Mouse (Mus musculus): Measurements from ENCODE around the gene Sox12. TPM values are rescaled to one million over a fixed set of nuclear protein-coding genes. Genes with fewer than 3 reads are reported as not detected.

Gene Sox12
- total RNA-seq, 1 experiment from 2014 or later: 0.70 TPM

DNA sequence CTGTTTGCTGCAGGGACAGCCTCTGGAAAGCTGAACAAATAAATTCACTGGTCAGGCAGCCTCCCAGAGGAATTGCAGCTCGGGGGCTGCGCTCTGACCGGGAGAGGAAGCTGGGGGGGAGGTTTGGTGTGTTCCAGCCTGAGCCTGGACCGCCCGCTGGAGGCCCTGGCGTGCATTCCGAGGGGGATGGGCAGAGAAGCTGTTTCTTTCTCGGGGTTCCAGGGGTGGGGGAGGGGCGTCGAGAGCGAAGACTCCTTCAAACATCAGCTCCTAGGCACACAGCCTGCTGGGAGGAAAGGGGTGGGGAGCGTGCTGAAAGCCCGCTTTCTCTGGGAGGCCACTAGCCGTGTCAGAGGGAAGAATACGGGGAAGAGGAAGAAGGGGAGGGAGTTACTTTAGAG lies 13.1 kb upstream of the Sox12 start:
- ATAC-seq (ENCODE audit: extremely low read depth, insufficient number of reproducible peaks, low FRiP score, poor library complexity, severe bottlenecking): no peak

DNA sequence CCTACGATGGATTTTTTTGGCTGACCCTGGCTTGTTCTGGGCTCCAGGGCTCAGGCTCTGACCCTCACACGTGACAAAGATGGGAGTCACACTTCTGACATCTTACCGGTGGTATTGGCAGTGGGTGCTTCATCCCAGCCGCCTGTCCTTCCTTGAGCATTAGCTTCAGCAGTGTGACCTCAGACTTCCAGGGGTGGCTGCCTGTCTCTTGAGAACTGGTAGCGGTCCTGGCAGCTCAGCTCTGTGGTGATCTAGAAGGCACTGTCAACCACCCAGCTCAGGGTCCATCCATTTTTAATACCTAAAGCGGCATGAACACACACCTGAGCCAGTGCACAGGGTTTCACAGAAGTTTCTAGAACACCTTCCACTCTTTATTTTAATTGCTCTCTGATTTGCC lies 11.9 kb upstream of the Sox12 start:
- no peak for ATAC-seq (ENCODE audit: extremely low read depth, insufficient number of reproducible peaks, low FRiP score, poor library complexity, severe bottlenecking)

DNA sequence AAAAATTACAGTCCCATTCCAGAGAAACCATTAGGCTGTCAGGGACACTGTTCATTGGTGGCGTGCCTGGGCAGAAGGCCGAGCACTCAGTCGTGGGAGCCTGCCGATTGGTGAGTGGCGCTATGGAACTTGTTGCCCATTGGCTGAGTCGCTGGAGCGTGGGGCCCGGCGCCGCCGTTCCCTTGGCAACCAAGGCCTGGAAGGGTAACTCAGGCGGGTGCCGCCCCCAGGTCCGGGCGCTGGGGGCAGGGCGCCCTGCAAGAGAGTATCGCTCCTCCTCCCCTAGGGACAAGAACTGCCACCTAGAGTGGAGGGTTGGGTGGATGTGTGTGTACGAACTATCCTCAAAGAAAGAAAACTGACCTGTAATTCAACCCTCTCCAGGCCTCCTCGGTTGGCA lies 8.3 kb upstream of the Sox12 start:
- peak; percentile 86 for ATAC-seq (ENCODE audit: extremely low read depth, insufficient number of reproducible peaks, low FRiP score, poor library complexity, severe bottlenecking)

- no peak for ATAC-seq (ENCODE audit: extremely low read depth, insufficient number of reproducible peaks, low FRiP score, poor library complexity, severe bottlenecking)
These were observed 1.3 kb upstream of the Sox12 start for GRCm38 (mm10) chr2:152399122-152399542.

- ATAC-seq (ENCODE audit: extremely low read depth, insufficient number of reproducible peaks, low FRiP score, poor library complexity, severe bottlenecking): peak; percentile 56
These were observed 828 bp upstream of the Sox12 start for GRCm38 (mm10) chr2:152398691-152399090.

DNA sequence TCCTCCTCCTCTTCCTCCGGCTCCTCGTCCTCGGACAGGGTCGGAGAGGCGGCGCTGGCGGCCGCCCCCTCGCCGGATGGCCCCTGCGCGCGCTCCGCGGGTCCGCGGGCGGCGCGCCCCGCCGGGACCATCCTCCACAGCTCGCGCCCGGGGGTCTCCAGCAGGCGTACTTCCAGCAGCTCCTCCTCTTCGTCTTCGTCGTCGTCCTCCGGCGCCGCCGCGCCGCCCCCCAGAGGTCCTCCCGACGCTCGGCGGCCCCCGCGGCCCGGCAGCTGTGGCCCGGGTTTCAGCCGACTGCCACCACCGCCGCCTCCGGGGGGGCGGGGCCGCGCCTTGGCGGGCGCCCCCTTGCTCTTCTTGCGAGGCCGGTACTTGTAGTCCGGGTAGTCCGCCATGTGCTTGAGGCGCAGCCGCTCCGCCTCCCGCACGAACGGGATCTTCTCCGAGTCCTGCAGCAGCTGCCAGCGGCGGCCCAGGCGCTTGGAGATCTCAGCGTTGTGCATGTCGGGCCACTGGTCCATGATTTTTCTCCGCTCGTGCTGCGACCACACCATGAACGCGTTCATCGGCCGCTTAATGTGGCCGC lies 766 bp downstream of the Sox12 start:
- no peak for ATAC-seq (ENCODE audit: extremely low read depth, insufficient number of reproducible peaks, low FRiP score, poor library complexity, severe bottlenecking)

GRCm38 (mm10) chr2:152396110-152397003 lies 1.5 kb downstream of the Sox12 start:
- peak; percentile 57 for ATAC-seq (ENCODE audit: extremely low read depth, insufficient number of reproducible peaks, low FRiP score, poor library complexity, severe bottlenecking)

- ATAC-seq (ENCODE audit: extremely low read depth, insufficient number of reproducible peaks, low FRiP score, poor library complexity, severe bottlenecking): no peak
These were observed 2.5 kb downstream of the Sox12 start for GRCm38 (mm10) chr2:152395271-152395920.

DNA sequence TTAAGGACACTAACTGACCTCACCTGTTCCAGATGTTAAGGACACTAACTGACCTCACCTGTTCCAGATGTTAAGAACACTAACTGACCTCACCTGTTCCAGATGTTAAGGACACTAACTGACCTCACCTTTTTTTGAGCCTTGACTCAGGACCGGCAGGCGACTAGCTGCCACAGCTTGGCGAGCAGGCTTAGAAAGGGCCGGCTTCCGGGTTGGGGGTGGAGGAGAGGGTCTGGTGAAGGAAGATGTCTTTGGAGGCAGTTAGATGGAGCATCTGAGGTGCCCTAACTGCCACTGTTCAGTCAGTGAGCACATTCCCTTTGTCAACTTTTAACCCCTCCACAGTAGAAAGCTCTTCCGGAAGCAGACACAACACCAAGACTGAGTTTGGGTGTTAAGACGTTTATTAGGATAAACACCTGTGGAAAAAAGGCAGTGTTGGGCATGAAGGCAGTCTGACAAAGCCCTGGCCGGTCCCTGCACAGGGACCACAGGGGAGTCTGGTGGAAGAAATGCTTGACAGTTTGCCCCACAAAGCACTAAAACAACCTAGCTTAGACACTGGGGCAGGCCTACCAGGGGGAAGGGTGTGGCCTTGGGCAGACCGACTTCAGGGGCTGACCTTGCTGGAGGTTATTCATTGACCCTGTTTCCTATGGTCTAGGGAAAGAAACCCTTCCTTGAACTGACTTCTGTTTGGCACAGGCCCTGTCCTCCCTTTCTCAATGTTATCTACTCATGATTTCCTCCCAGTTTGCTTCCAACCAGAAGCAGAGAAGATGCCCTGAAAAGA lies 4.4 kb downstream of the Sox12 start:
- ATAC-seq (ENCODE audit: extremely low read depth, insufficient number of reproducible peaks, low FRiP score, poor library complexity, severe bottlenecking): no peak

DNA sequence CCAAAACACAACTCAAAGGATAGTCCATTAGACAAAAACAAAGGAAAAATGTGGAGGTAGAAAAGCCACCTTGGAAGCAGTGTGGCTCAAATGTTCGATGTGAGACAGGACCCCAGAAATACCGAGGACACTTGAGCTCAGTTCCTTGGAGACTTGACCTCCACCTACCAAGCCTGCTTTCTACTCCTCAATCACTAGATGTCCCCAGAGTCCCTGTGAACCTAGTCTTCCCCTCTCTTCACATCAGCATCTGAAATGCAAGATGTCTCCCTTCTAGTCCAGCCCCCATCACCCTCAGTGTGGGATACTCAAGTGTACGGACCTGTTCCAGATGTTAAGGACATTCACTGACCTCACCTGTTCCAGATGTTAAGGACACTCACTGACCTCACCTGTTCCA lies 5.1 kb downstream of the Sox12 start:
- ATAC-seq (ENCODE audit: extremely low read depth, insufficient number of reproducible peaks, low FRiP score, poor library complexity, severe bottlenecking): peak; percentile 51

- ATAC-seq (ENCODE audit: extremely low read depth, insufficient number of reproducible peaks, low FRiP score, poor library complexity, severe bottlenecking): no peak
These were observed 13.7 kb downstream of the Sox12 start for GRCm38 (mm10) chr2:152384191-152384590.

DNA sequence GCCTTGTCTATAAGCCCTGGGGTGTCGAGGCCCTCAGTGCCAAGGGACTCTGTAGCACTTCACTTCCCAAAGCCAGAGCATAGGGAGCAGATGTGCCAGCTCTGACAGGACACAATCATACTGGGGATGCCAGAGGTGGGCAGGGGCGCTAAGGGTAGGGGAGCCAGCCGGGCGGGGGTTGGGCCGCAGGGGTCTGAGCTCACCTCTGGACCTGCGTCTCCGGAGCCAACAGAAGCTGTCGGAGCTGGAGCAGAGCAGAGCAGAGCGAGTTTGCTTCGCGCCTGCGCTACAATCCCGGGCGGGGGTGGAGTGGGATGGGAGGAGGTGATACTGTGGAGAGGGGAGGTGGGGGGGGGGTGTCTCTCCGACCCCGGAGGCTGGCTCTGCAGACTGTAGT lies 21.5 kb downstream of the Sox12 start, which contains the start of gene Nrsn2:
Gene Nrsn2 (minus strand): TSS at position 294 of the 397 bp plus-strand sequence.
- ATAC-seq (ENCODE audit: extremely low read depth, insufficient number of reproducible peaks, low FRiP score, poor library complexity, severe bottlenecking): no peak

GRCm38 (mm10) chr2:152375652-152376344 lies 22.1 kb downstream of the Sox12 start:
- ATAC-seq (ENCODE audit: extremely low read depth, insufficient number of reproducible peaks, low FRiP score, poor library complexity, severe bottlenecking): no peak

- ATAC-seq (ENCODE audit: extremely low read depth, insufficient number of reproducible peaks, low FRiP score, poor library complexity, severe bottlenecking): no peak
These were observed 24.3 kb downstream of the Sox12 start for GRCm38 (mm10) chr2:152373547-152373946.

- ATAC-seq (ENCODE audit: extremely low read depth, insufficient number of reproducible peaks, low FRiP score, poor library complexity, severe bottlenecking): no peak
These were observed 25.2 kb downstream of the Sox12 start for GRCm38 (mm10) chr2:152372661-152373060.

DNA sequence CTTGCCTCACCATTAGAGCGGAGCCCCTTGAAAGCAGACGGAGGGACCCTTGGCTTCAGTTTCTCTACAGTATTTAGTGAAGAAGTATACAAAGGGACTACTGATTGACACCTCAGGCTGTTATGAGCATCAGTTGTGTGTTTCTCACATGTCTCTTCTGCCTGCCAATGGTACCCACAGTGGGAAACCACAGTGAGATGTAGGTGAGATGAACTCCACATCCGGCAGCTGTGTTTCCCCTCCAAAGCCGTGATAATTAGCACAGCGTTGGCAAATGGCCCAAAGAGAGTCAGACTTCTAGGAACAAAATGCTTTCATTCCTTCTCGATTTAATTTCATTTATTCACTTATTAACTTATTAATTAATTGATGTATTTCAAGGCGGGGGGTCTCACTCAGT lies 25.8 kb downstream of the Sox12 start:
- ATAC-seq (ENCODE audit: extremely low read depth, insufficient number of reproducible peaks, low FRiP score, poor library complexity, severe bottlenecking): no peak

DNA sequence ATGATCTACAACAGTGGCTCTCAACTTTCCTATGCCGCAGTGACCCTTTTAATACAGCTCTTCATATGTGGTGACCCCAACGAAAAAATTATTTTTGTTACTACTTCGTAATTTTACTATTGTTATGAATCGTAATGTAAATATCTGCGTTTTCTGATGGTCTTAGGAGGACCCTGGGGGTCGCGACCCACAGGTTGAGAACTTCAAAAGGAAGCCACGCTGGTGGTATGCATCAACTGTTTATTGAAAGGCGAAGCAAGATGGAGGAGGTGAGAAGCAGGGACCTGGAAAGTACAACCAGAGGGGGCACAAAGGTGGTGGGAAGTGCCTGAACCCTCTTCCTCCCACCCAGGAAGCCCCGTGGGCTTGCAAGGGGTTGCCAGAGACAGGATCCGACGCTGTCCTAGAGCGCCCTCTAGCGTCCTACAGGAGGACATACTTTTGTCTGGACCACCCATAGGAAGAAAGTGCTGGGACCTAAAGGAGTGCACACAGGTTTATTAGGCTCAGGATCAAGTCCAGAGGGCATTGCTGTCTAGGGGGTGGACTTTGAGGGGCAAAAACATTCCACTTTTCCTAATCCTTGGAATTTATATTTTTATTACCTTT lies 29.2 kb downstream of the Sox12 start:
- ATAC-seq (ENCODE audit: extremely low read depth, insufficient number of reproducible peaks, low FRiP score, poor library complexity, severe bottlenecking): peak; percentile 64

DNA sequence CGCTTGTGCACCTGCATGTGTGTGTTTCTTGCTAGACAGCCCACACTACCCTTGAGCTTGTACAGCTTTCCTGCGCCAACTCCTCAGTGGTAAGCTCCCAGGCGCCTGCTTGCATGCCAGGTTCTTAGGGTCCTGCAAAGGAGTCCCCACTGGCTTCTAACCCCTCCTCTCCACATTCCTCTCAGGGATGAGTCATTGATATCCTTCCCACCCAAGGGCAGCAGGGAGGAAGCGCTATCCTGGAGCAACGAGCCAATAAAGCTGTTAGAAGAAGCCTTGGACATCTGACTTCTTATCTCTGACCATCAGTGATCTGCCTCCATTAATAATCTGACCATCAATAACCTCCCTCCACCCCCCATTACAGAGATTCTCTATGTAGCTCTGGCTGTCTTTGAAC lies 29.9 kb downstream of the Sox12 start:
- no peak for ATAC-seq (ENCODE audit: extremely low read depth, insufficient number of reproducible peaks, low FRiP score, poor library complexity, severe bottlenecking)

Measured in neutrophil, adult 5-6 weeks (primary cell).